Mouse (Mus musculus): ENCODE results near the gene Sumo3. TPM values are rescaled to one million over a fixed set of nuclear protein-coding genes. Genes with fewer than 3 reads are reported as not detected.

Sumo3 gene
- 10 to 100 TPM; 68.3 to 79.2 TPM for total RNA-seq (2021)

DNA sequence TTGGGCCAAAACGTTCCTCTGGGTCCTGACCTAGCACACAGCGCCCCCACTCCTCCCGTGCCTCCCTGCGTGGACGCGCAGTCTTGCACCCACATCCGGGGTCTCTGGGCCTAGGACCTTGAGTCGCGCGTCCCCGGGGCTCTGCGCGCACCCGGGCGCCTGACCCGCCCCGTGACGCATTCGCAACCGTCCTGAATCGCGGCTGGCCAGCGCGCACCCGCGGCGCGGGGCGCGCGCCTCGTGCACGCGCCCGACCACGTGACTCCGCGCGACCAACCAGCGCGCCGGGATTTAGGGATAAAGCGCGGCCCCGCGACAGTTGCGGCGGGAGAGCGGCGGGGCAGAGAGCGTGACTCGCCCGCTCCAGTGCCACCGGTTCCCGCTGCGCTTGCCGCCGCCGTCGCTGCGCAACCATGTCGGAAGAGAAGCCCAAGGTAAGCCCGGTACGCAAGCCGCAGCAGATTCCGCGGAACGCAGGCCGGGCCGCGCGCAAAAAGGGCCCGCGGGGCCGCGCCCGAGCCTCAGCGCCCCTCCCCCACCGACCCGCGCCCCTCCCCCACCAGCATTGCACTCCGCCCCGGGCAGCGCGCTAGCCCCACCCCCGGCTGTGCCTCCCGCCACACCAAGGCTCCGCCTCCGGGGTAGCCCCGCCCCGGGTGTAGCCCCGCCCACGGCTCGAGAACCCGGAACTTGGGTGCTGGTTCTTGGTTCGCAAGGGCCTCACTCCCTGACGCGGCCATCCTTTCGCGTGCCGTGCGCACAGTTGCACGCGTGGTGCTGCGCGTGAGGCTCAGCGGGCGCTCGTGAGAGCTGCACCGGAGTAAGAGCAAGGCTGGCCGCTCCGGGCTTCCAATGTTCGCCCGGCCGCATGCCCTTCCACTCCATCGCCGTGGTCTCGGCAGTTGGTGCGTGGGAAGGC, at the start of gene Sumo3, which contains the start of gene Gm49325:
TSS of gene Sumo3 (plus strand) at position 190 of the 919 bp plus-strand sequence.
TSS of gene Gm49325 (plus strand) at position 290 of the 919 bp plus-strand sequence.
- peak; percentile 98 to 99 for DNase-seq

DNA sequence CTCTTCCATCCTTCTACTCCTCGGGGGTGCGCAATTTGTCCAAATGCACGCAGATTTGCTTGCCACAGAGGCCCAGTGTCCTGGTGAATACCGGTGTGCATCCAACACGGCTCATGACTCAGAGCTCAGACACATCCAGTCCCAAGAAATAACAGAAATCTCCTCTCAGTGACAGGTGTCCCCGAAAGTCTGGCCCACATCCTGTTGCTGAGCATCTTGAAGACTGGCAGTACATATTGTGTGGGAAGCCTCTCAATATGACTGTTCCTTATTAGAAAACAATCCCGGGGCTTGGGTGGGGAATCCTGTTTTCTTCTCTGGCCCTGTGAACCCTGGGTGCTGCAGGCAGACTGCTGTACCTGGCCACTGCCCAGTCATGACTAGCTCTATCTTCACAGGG, 49.3 kb upstream of the Sumo3 start:
- DNase-seq = no peak
- intact Hi-C loops (cut with DNase I) = no loop called here

More for the DNA sequence above, at the start of gene Sumo3, which contains the start of gene Gm49325:
- intact Hi-C loops (cut with DNase I) = loop anchor here (1.0 kb wide), 1 partner anchor 16 kb away; the partner anchor contains the start of gene Ube2g2

DNA sequence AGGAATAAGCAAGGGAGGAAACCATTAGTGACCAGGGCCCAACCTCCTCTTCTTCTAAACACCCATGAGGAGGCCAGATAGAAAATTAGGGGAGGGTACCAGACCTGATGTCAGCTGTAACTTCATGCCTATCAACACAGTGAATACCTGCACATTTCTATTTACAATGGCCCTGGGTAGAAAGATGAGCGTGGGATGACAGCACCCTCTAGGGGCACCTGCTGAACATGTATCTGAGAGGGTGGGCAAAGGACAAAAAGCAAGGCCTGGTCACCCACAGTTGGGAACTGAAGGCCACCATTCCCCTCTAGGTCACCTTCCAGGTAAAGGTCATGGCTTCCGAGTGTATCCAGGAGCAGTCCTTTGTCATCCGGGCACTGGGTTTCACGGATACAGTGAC, 48.3 kb upstream of the Sumo3 start:
- DNase-seq = no peak
- intact Hi-C loops (cut with DNase I) = no loop called here

DNA sequence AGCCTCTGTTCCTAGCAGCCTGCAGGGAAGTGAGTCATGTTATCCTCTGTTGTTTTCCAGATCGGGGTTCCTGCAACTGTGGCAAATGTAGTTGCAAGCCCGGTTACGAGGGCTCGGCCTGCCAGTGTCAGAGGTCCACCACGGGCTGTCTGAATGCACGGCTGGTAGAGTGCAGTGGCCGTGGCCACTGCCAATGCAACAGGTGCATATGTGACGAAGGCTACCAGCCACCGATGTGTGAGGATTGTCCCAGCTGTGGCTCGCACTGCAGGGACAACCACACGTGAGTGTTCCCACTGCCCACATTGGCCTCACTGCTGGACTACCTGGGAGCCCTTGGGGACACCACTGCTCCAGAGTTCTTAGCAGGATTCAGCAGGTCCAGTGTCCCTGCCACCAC, 45.8 kb upstream of the Sumo3 start:
- intact Hi-C loops (cut with DNase I) = no loop called here

DNA sequence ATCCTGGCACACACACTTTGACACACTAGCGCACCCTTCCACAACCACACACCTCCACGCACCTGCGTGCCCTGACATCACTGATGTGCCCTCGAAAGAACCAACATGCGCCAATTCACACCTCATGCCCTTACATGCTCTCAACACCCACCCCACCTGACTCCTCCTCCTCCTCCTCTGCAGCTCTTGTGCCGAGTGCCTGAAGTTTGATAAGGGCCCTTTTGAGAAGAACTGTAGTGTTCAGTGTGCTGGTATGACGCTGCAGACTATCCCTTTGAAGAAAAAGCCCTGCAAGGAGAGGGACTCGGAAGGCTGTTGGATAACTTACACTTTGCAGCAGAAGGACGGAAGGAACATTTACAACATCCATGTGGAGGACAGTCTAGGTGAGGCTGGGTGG, 45.1 kb upstream of the Sumo3 start:
- intact Hi-C loops (cut with DNase I) = no loop called here
- no peak for DNase-seq

More for the DNA sequence above, 45.8 kb upstream of the Sumo3 start:
- DNase-seq = no peak

DNA sequence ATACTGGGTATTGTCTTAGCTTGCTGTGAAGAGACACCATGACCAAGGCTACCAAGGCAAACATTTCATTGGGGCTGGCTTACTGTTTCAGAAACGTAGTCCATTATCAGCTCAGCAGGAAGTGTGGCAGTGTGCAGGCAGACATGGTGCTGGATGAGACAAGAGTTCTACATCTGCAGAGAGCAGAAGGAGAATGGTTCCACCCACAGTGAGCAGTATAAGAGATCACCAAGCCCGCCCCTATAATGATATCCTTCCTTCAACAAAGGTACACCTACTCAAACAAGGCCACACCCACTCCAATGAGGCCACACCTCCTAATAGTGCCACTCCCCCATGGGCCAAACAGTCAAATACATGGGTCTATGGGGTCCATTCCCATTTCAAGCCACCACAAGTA, 44.4 kb upstream of the Sumo3 start:
- no peak for DNase-seq
- intact Hi-C loops (cut with DNase I) = no loop called here

DNA sequence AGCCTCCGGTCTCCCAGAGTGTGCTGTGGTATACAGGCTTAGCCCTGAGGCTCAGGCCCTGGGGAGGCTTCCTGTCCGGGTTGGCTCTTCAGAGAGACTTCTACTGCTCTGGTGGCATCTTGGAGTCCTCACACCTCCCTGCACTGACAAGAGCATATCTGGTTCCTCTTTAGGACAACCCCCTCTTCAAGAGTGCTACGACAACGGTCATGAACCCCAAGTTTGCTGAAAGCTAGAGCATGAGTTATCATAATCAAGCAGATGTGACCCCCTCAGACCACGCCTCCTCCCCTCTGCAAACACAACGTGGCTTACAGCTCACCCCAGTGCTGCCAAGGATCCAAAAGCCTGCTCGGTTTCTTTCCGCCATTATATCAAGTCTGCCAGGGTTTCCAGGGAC, 40.9 kb upstream of the Sumo3 start:
- no peak for DNase-seq
- intact Hi-C loops (cut with DNase I) = loop anchor here (5.0 kb wide), 1 partner anchor 283 kb away; no protein-coding TSS in a partner anchor

DNA sequence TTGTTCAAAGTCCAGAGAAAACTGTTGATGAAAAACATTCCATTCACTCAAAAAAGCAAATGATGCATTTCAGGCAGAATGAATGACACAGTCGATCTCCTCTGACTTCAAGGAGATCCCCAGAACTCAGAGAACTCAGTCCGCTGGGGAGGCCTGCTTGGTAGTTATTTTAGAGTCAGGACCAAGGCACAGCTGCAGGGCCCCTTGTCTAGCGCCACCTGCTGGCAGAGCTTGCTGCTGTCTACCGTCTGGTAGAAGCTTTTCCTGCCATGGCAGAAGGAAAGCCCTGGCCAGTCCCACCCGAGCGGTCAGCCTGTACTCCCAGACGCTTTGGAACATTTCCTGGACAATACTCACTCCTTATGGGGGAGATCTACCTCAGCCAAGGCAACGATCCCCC, 39.2 kb upstream of the Sumo3 start:
- DNase-seq = peak; percentile 86 to 92
- intact Hi-C loops (cut with DNase I) = loop anchor here (1.0 to 5.0 kb wide), 2 partner anchors 49 to 284 kb away; no protein-coding TSS in a partner anchor

DNA sequence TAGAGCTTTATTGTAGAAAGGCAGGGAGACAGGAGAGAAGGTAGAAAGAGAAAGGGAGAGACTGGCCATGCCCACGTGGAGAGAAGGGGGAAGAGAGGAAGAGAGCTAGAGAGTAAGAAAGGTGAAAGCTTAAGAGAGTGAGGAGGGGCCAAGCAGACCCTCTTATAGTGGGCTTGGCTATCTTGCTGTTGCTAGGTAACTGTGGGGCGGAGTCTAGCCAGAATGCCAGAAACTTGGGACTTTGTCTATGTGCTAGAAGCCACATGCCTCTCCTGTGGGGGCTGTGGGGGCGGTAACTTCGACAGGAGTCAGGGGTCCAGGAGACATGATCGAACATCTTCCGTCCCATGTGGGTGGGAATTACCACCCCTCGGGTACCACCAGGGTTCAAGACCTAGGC, 36.4 kb upstream of the Sumo3 start:
- DNase-seq = no peak
- intact Hi-C loops (cut with DNase I) = loop anchor here (5.0 kb wide), 1 partner anchor 287 kb away; no protein-coding TSS in a partner anchor

DNA sequence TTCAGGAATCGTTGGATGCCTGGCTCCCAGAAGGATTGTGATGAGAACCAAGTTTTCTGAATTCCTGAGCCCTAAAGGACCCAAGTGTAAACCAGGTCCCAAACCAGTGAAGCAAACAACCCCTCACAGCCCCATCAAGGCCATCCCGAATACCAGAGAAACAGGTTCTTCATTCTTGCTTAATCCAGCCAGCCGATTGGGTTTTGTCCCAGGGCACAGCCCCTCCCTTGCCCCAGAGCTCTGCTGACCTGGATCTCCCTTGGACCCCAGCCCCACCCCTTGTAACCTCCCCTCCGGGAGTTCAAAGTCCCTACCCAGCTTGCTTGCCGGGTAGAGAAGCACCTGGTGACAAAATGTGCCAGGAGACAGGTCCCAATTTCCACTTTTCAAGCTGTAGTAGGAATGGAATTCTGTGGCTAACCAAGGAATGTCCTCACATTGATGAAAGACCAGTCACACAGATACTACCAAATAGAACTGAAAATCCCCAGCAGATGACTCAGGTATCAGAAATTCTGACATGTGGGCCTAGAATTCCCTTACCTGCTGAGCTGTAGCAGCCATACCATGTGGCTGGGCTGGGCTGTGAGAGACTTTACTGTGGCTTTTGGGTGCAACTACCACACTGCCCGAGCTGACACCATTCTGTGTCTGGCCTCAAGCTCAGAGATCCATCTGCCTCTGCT, 35.8 kb upstream of the Sumo3 start:
- intact Hi-C loops (cut with DNase I) = loop anchor here (5.0 kb wide), 1 partner anchor 288 kb away; no protein-coding TSS in a partner anchor
- DNase-seq = no peak

DNA sequence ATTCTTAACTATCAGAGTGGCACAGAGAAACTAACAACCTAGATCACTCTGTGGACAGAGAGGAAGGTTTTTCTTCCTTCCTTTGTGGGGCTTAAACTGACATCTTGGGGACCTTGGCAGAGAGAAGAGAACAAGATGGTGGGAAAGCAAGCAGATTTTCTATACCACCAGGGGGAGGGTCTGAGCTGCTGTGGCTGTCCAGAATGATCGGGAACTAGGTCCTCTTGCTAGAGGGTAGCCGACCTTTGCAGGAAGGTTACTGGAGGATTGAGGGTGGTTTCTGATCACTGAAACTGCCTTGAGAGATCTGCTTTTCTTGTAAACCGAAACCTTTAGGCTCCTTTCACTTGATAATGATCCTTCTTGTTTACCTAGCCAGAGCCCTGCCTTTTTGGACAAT, 33.7 kb upstream of the Sumo3 start:
- intact Hi-C loops (cut with DNase I) = no loop called here
- DNase-seq = peak in 1 of 2 experiments; percentile 11

DNA sequence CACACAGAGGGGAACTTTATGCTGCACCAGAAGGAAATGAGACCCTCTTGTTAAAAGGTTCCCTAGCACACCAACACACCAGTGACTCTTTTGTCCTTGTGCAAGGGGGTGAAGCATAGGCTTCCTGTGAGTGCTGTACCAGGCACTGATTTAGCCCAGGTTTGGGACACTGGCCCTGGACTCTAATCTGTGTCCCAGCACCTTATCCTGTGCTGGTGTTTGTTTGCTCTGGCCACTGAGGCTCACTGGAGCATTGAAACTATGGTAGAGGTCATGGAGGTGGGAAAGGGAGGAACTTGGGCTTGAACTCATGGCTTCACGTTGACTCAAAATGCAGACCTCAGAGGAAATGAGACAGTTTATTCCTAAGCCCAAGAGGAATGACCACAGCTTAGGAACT, 32.7 kb upstream of the Sumo3 start:
- intact Hi-C loops (cut with DNase I) = no loop called here
- no peak for DNase-seq

DNA sequence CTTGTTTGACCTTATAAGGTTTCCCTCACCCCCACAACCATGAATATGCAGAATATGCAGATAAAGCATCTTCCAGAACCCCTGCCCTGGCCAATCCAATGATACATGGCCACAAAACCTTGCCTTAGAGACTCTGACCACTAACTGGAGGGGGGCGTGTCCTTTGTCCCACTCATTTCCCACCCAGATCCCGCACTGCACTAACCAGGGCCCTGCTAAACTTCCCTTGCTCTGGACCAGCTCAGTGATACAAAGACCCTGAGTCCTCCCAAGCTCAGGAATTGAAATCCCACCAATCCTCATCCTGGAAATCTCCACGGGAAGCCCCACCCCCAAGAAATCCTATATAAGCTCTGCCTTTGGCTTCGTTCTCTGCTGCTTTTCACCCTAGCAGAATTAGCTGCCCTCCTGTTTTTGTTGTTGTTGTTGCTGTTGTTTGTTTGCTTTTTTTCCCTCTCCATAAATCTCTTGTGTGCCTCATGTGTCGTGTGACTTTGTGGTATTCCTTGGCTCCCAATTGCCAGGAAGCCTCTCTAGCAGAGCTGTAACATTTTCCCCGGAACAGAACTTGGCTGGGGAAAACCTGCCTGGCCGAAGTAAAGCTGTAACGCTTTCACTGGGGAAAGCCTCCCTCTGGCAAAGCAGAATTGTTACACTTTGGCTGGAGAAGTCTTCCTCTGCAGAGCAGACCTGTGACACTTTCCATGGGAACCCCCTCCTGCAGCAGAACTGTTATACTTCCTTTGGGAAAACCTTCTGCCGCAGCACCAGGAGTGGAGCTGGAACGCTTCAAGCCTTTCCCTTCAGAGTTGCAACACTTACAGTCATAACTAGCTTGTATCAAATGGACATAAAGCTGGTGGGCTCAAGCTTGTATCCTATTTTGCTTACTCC, 25.6 kb upstream of the Sumo3 start:
- intact Hi-C loops (cut with DNase I) = loop anchor here (5.0 kb wide), 1 partner anchor 42 kb away; the partner anchor contains the start of gene Ube2g2
- DNase-seq = peak; percentile 21 to 40

DNA sequence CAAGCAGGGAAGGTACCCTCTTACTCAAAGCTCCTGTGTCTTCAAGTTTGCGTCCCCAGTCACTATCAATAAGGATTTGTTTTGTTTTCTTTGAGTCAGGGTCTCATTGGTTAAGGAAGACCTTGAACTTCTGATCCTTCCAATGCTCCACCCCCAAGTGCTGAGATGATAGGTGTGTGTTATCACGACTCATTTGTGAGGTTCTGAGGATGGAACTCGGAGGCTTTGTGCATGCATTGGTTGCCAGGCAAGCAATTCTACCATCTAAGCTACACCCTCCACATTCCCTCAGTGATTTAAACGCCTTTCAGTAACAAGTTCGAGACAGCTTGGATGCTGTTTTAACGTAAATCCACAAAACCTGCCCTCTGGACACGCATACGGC, 24.9 kb upstream of the Sumo3 start:
- intact Hi-C loops (cut with DNase I) = loop anchor here (5.0 kb wide), 1 partner anchor 41 kb away; the partner anchor contains the start of gene Ube2g2
- no peak for DNase-seq

DNA sequence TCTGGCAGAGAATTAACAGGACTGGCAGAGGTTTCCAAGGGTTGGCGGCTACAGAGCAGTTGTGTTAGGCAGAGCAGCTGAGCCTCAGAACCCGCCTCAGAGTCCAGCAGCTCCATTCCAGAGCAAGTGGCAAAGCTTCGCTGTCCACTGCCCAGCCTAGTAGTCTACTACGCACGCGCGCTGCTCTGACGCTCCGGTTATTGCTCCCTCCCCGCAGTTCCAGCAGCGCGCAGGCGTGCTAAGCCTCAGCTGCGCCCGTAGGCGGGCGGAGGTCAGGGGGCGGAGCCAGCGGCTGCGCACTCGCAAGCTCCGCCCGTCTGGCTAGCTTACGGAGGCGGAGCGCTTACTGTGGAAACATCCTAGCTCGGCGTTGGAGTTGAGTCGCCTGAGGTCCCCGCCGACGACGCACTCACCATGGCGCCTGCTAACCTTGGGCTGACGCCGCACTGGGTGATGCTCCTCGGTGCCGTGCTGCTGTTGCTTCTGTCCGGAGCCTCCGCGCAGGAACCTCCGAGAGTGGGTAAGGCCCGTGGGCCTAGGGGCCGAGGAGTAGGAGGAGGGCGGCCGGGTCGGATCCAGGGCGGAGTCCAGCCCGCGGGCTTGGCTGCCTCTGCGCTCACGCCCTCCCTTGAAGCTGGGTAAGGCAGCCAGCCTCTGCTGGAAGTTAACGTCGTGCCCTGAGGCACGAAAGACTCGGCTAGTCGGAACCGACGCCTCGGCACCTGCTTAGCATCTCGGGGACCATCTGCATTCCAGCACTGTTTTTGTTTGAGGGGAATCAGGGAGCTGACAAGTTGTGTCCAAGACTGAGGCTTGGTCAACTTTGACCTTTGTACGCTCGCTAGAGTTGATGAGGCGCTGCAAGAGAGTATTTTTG, 24.3 kb upstream of the Sumo3 start, which contains the start of gene Pttg1ip:
TSS of gene Pttg1ip (plus strand) at position 313 of the 877 bp plus-strand sequence.
- DNase-seq = peak; percentile 96 to 97
- intact Hi-C loops (cut with DNase I) = loop anchor here (5.0 kb wide), 1 partner anchor 41 kb away; the partner anchor contains the start of gene Ube2g2

DNA sequence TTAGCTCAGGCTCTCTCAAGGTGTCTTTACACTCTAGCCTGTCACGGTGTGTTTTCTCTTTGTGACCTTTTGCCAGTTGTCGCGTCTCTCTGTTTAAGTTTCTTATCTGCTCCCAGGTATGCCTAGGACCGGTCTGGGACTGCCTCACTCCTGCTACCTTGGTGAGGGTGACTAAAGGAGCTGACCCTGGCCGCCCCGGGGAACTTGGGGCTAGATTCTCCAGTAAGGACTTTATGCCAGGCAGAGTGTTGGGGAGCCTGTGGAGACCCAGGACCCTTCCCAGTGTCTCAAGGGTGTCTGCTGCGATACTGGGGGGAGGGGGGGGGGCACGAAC, 23.6 kb upstream of the Sumo3 start:
- intact Hi-C loops (cut with DNase I) = loop anchor here (5.0 kb wide), 1 partner anchor 40 kb away; the partner anchor contains the start of gene Ube2g2
- DNase-seq = no peak

DNA sequence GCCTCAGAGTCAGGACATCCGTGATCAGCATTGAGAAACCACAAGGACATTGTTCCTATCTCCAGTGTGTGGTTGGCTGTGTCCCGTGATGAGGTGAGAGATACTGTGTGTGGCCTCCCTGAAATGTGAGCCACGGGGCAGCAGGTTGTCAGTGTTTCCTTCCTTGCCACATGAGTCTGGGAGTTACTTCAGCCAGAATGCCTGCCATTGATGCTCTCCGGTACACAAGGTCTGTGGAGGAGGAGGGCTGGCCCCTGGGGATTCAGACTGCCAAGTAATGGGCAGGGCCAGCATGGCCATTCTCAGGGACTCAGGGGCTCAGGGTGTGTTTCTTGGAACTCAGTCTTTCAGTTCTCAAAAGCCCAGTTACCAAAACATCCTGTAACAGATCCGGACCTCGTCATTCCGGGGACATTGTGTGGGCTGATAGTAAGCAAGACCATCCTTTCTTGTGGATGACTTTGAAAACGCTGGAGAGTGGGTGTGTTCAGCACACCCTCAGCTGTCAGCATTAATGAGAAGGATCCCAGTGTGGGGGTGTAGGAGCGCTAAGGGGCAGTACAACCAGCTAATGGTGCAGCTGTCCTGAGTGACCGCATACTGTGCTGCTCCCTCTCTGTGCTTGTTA, 22.0 kb upstream of the Sumo3 start:
- peak; percentile 44 to 45 for DNase-seq
- intact Hi-C loops (cut with DNase I) = loop anchor here (5.0 kb wide), 1 partner anchor 38 kb away; the partner anchor contains the start of gene Ube2g2

DNA sequence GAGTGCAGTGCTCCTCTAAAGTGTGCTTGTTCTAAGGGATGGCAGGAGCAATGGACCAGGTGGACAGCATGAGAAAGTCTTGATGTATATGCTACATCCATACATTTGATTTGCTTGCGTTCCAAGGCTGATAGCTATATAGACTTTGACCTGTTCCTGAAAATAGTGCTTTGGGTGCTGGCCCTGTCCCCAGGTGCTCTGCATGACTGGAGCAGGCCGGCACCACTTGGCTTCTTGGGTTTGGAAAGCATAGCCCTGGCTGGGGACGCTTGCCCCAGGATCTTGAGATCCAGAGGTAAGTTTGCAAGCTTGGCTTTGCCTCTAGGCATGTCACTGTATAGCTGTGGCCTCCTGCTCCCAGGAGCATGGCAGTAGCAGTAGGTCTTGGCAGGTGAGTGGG, 19.3 kb upstream of the Sumo3 start:
- no peak for DNase-seq
- intact Hi-C loops (cut with DNase I) = no loop called here

Data from heart, postnatal 10 days (tissue).